Mouse (Mus musculus) left cerebral cortex, postnatal 4 days (tissue): ENCODE results near the gene Ugt1a1. TPM values are rescaled to one million over a fixed set of nuclear protein-coding genes. Genes with fewer than 3 reads are reported as not detected.
A peak's percentile ranks its signal among the peaks of the same experiment; 100 is the strongest.

Experiments used
- DNase-seq: peaks from one replicate; pipeline ENCODE4 v3.0.0-alpha.2; 2022
- intact Hi-C: fragments of 180-260 bp; cut with DNase I; formaldehyde crosslinking; loops from one replicate; pipeline ENCODE4 v1.15.1; 2025
- total RNA-seq, 2 experiments: library from RNA; stranded (reverse); gene quantifications; 2 replicates each; pipeline ENCODE4 v1.2.3; 2021

The Ugt1a1 gene
- total RNA-seq, 2 experiments from 2014 or later: 0.34 TPM; not detected in 1

- peak; percentile 76 for DNase-seq
- intact Hi-C loops: no loop called here
Observed at GRCm38 (mm10) chr1:88255989-88256754, 44.4 kb downstream of the Ugt1a1 start.

- intact Hi-C loops: no loop called here
- DNase-seq: no peak
Observed at GRCm38 (mm10) chr1:88256886-88257663, 45.3 kb downstream of the Ugt1a1 start.

- DNase-seq: no peak
- intact Hi-C loops: no loop called here
Observed at GRCm38 (mm10) chr1:88257681-88258080, 45.9 kb downstream of the Ugt1a1 start.

GRCm38 (mm10) chr1:88258361-88258760 is 46.6 kb downstream of the Ugt1a1 start:
- intact Hi-C loops: no loop called here
- no peak for DNase-seq

GRCm38 (mm10) chr1:88258881-88259642 is 47.3 kb downstream of the Ugt1a1 start:
- intact Hi-C loops: no loop called here
- DNase-seq: peak; percentile 73

- no peak for DNase-seq
Observed at GRCm38 (mm10) chr1:88259643-88260024, 47.9 kb downstream of the Ugt1a1 start.

GRCm38 (mm10) chr1:88260114-88260513 is 48.4 kb downstream of the Ugt1a1 start:
- intact Hi-C loops: no loop called here
- peak; percentile 76 for DNase-seq

More at GRCm38 (mm10) chr1:88259643-88260024, 47.9 kb downstream of the Ugt1a1 start:
- intact Hi-C loops: no loop called here

GRCm38 (mm10) chr1:88260604-88261377 is 49.0 kb downstream of the Ugt1a1 start:
- intact Hi-C loops: no loop called here
- DNase-seq: no peak

GRCm38 (mm10) chr1:88261706-88262105 is 49.9 kb downstream of the Ugt1a1 start:
- intact Hi-C loops: no loop called here
- DNase-seq: no peak

- peak; percentile 74 for DNase-seq
- intact Hi-C loops: no loop called here
Observed at GRCm38 (mm10) chr1:88262255-88262654, 50.5 kb downstream of the Ugt1a1 start.

- intact Hi-C loops: no loop called here
- DNase-seq: no peak
Observed at GRCm38 (mm10) chr1:88262961-88263360, 51.2 kb downstream of the Ugt1a1 start.

- no peak for DNase-seq
- intact Hi-C loops: no loop called here
Observed at GRCm38 (mm10) chr1:88263778-88264177, 52.0 kb downstream of the Ugt1a1 start.

- intact Hi-C loops: no loop called here
- DNase-seq: no peak
Observed at GRCm38 (mm10) chr1:88264237-88264868, 52.6 kb downstream of the Ugt1a1 start.

- DNase-seq: peak; percentile 51
- intact Hi-C loops: no loop called here
Observed at GRCm38 (mm10) chr1:88264869-88265240, 53.1 kb downstream of the Ugt1a1 start.

GRCm38 (mm10) chr1:88266123-88266522 is 54.4 kb downstream of the Ugt1a1 start:
- no peak for DNase-seq
- intact Hi-C loops: no loop called here

GRCm38 (mm10) chr1:88267489-88267888 is 55.7 kb downstream of the Ugt1a1 start:
- no peak for DNase-seq
- intact Hi-C loops: no loop called here

GRCm38 (mm10) chr1:88268070-88268469 is 56.3 kb downstream of the Ugt1a1 start:
- intact Hi-C loops: no loop called here
- DNase-seq: no peak
